Mouse (Mus musculus): ENCODE data around the gene Tyw1.

DNA sequence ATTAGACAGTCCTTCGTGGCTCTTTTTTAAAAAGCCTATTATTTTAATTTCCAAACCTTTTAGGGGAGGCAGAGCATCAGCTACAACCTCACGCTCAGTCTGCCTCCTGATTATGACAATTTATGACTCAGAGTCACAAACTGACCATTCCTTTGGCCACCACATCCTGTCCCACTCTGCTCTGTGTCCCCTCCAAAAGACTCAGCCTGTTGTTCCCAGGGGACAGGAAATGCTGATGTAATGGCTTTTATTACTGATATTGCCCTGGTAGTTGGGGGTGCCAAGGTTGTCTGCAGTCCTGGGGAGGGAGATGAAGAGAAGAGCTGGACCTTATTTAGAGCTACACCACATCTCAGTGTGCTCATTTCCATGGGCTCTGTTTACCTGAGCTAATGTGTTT is 90.5 kb downstream of the Tyw1 start:
- no peak for TF ChIP-seq CTCF (IDR thresholded peaks at IDR 0.05; ENCODE audit: borderline replicate concordance, extremely low read depth, insufficient read depth, insufficient read length)
- TF ChIP-seq POLR2A (IDR thresholded peaks at IDR 0.05; ENCODE audit: borderline replicate concordance, extremely low read depth, insufficient read depth, insufficient read length, poor library complexity, severe bottlenecking) = no peak
